Mouse (Mus musculus): ENCODE data around the gene Rgl2.
A peak's percentile ranks its signal among the peaks of the same experiment; 100 is the strongest.
"Not testable (repeated sequence)": the region's sequence is repeated elsewhere in the genome, so short reads cannot be mapped to it uniquely, and the experiment has no call there.

Gene Rgl2

GRCm38 (mm10) chr17:33929371-33930279 is at the start of gene Rgl2:
Rgl2 (plus strand) TSS chr17:33929543.
- peak; percentile 88 to 90 for DNase-seq (ENCODE audit: low spot score in 2 of 2)

DNA sequence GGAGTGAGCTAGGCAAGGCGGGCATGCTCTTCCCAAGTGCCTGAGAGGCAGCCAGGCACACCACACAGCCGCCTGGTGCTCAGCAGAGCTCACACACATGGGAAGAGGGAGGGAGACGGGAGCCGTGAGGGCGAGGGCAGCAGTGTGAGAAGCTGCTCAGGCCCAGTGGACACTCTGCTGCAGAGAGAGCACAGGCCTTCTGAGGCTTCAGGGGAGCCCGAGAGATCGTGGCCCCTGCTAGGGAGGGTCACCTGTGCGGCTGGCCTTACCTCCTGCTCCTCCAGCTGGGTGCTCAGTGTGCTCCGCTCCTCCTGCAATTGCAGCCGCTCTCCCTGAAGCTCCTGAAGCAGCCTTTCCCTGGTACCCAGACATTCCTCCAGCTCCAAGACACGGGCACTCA is 45.0 kb upstream of the Rgl2 start:
- not testable (repeated sequence) for DNase-seq (ENCODE audit: low spot score in 2 of 2)

- not testable (repeated sequence) for DNase-seq (ENCODE audit: low spot score in 2 of 2)
Measured at GRCm38 (mm10) chr17:33887802-33888201, 41.5 kb upstream of the Rgl2 start.

- not testable (repeated sequence) for DNase-seq (ENCODE audit: low spot score in 2 of 2)
Measured at GRCm38 (mm10) chr17:33888230-33888629, 41.1 kb upstream of the Rgl2 start.

DNA sequence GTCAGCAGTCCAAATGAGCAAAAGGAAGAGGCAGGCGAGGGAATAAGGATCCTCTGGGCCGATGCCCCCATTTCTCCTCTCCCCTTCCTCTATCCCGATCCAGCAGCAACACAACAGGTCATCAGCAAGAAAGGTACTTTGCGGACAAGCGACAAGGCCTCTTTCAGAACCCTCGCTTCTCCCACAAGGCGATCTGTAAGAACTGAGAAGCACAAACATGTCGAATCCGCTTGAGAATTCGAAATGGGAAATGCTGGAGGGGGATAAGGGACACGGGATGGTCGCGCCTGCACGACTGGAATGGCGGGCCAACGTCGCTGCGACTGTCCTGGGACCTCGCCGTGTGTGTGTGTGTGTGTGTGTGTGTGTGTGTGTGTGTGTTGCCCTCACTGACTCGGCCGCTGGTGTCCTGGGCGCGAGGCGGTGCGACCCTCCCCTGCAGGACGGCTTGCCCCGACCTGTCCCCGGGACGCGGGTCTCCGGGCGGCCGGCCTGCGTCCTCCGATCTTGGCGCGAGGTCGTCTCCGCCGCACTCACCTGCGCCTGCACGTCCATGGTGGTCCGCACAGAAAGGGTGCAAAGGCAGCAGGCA is 39.3 kb upstream of the Rgl2 start:
- not testable (repeated sequence) for DNase-seq (ENCODE audit: low spot score in 2 of 2)

DNA sequence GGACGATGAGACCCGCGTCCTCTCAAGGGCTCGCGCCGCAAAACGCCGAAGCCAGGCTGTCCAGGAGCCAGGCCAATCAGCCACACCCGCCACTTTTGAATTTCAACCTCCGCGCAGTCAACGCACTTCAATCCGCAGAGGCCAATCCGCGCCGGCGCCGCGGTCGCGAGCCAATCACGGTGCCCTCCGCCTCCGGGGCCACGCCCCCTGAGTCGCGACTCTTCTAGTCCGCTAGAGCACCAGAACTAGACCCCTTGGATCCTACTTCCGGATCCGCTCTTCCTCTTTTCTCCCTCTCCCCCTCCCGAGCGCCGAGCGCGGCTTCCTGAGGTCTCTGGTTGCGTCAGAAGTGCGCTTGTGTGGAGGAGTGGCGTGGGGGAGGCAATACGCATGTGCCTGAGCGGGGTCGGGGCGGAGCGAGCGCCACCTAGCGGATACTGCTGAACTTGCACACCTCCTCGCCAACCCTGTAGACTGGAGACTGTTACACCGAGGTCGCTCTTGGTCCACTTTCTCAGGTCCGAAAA is 38.7 kb upstream of the Rgl2 start, which contains the start of gene Kifc1:
TSS of gene Kifc1 (minus strand) at position 129 of the 527 bp plus-strand sequence.
- DNase-seq (ENCODE audit: low spot score in 2 of 2), result peak; percentile 98 to 99

GRCm38 (mm10) chr17:33891357-33891756 is 38.0 kb upstream of the Rgl2 start:
- DNase-seq (ENCODE audit: low spot score in 2 of 2), result no peak

- DNase-seq (ENCODE audit: low spot score in 2 of 2), result not testable (repeated sequence)
Measured at GRCm38 (mm10) chr17:33891892-33892291, 37.5 kb upstream of the Rgl2 start.

- DNase-seq (ENCODE audit: low spot score in 2 of 2), result no peak
Measured at GRCm38 (mm10) chr17:33892429-33892828, 36.9 kb upstream of the Rgl2 start.

- DNase-seq (ENCODE audit: low spot score in 2 of 2), result not testable (repeated sequence)
Measured at GRCm38 (mm10) chr17:33893011-33893410, 36.3 kb upstream of the Rgl2 start.

DNA sequence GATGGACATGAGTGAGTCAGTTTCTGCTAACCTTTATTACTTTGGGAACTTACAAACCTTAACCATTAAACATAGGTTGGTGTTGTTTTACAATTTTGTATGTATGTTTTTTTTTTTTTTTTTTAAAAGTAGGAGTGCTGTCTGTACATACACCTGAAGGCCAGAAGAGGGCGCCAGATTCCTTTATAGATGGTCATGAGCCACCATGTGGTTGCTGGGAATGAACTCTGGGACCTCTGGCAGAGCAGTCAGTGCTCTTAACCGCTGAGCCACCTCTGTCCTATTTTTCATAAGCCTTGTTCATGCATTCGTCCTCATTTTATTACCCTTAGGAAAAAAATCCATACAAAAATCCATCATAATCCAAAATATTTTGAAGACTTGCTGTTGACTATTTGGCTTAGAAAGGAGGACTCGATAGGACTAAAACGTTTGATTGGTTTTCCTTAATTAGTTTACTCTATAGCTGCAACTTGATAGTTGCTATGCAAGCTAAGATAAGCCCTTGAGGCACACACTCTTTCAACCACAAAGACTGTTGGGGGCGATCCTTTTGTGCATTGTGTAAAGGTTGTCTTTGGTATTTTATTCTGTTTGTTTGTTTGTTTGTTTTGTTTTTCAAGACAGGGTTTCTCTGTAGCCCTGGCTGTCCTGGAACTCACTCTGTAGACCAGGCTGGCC is 32.1 kb upstream of the Rgl2 start:
- DNase-seq (ENCODE audit: low spot score in 2 of 2), result no peak

DNA sequence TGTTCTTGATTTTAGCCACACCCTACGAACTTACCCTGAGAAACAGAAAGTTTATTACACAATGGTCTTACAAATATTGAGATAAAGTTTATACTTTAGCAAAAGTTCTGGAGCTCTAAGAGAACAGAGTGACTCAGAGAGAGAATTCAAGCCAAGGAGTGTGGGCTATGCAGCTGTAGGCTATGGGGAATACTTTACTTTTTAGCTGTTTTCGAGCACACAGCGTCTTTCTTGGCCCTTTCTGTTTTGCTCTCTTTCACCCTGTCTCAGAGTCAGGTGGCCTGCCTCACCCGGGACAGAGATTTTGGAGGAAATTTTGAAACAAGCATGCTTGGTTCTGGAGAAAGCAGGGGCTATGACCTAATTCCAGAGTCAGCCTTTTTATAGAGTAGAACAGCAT is 31.1 kb upstream of the Rgl2 start:
- not testable (repeated sequence) for DNase-seq (ENCODE audit: low spot score in 2 of 2)

GRCm38 (mm10) chr17:33899642-33900041 is 29.7 kb upstream of the Rgl2 start:
- DNase-seq (ENCODE audit: low spot score in 2 of 2), result no peak

DNA sequence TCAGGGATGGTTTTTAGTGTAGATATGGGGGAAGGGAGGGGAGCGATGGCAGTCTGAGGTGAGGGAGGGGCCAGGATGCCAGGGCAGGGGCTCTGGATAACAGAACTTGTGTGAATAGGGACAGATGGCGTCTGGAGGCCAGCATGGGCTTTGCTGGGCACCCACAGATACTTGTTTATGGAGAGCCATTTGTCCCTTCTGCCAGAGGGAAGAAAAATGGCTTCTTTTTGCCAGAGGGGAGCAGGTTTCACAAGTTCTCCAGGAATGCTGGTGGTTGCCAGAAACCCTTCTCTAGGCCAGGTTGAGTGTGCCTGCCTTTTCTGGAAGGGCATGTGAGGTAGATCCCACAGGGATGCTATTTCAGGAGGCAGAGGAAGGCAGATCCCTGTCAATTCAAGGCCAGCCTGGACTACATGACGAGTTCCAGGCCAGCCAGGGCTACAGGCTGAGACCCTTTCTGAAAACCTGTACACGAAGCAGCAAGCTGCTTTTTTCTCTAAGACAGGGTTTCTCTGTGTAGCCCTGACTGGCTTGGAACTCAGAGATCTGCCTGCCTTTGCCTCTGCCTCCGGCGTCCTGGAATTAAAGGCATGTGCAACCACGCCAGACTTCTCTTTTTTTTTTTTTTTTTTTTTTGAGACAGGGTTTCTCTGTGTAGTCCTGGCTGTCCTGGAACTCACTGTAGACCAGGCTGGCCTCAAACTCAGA is 28.9 kb upstream of the Rgl2 start:
- no peak for DNase-seq (ENCODE audit: low spot score in 2 of 2)

GRCm38 (mm10) chr17:33900989-33901314 is 28.4 kb upstream of the Rgl2 start:
- no peak for DNase-seq (ENCODE audit: low spot score in 2 of 2)

GRCm38 (mm10) chr17:33901653-33902052 is 27.7 kb upstream of the Rgl2 start:
- DNase-seq (ENCODE audit: low spot score in 2 of 2), result no peak

DNA sequence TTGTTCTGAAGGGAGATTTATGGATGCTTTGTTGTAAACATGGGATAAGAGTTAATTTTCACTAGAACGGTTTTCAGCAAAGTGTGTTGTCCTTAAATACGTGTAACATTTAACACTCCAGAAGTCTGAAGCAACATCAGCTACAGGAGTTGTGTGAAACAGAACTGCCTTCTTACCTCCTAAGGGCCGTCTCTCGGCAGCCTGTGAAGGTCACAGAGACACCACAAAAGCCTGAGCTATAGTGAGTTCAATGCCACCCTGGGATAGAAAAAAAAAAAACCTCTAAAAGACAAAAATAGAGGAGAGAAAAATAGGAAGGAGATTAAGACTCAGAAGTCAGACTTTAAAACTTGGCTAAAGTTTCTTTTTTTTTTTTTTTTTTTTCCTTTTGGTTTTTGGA is 27.3 kb upstream of the Rgl2 start:
- no peak for DNase-seq (ENCODE audit: low spot score in 2 of 2)

GRCm38 (mm10) chr17:33902491-33902890 is 26.9 kb upstream of the Rgl2 start:
- no peak for DNase-seq (ENCODE audit: low spot score in 2 of 2)

DNA sequence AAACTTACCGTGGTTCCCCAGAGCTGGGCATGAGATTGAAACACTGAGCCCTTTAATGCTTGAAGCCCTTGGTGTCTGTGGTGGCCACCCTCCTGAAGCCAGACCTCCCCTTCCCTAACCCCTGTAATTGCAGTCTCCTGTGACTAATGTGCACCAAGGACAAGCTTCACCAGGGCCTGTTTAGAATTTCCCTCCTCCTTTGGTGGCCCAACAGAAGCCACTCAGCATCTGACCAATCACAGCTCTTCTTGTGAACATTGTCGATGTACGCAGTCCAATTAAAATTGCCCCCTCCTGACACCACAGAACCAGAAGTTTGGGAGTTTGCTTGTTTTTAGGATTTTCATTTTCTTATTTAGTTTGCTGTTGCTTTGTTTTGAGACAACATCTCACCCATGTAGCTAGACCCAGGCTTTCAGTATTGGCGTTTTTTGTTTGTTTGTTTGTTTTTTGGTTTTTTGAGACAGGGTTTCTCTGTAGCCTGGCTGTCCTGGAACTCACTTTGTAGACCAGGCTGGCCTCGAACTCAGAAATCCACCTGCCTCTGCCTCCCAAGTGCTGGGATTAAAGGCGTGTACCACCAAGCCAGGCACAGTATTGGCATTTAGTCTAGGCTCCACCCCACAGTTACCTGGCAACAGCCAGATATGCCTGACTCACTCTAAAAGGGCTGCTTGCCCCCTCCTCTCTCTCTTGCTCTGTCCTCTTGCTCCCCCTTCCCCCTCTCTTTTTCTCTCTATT is 25.3 kb upstream of the Rgl2 start:
- DNase-seq (ENCODE audit: low spot score in 2 of 2), result not testable (repeated sequence)

- DNase-seq (ENCODE audit: low spot score in 2 of 2), result not testable (repeated sequence)
Measured at GRCm38 (mm10) chr17:33904835-33905234, 24.5 kb upstream of the Rgl2 start, which contains the start of gene Platr17. Platr17 (plus strand) TSS chr17:33905135.

All from urinary bladder, postnatal 36 days (tissue).